Comparison of ENCODE assay signal across 8 mouse cellular contexts in the genomic region with DNA sequence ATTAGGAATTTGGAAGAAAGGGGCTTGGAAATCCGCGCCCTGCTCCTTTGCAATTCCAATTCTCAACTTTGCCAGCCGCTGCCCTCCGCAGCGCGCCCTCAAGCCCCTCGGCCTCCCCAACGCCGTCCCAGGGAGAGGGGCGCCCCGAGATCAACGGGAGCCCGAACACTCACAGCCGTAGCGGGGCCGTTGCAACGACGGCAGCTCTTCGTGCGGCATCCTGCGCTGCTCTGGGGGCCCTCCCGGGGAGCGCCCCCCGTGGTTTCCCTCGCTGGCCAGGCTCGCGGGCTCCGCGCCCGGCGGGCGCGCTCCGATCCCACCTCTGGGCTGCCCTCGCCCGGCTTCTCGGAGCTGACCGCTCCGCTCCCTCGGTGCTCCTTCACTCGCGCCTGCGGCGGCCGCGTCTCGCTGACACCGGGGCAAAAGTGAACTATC. TPM values are rescaled to one million over a fixed set of nuclear protein-coding genes. Genes with fewer than 3 reads are reported as not detected.
DNase-seq lines count a peak whose midpoint lies in the region; ATAC-seq and TF ChIP-seq lines count a peak whose summit lies in the region.

A gene (minus strand): TSS at position 432 of the 435 bp plus-strand sequence.

- no peaks in the 10 kb centered on the region for H3K27me3 ChIP-seq in cerebellum, adult 2 months (ENCODE audit: control insufficient read depth, insufficient read depth, low read length)
- no peaks in the 10 kb centered on the region for H3K27me3 ChIP-seq in lung, embryonic 16.5 days (ENCODE audit: control insufficient read depth, insufficient read depth, low read depth, low read length)
- no peaks in the 10 kb centered on the region for H3K27me3 ChIP-seq in forebrain, embryonic 15.5 days
- no peaks in the 10 kb centered on the region for H3K27me3 ChIP-seq in limb, embryonic 11.5 days (ENCODE audit: control insufficient read depth, insufficient read depth, low read length)
- H3K27me3 ChIP-seq in neural tube, embryonic 15.5 days (replicated peaks): peaks cover 4% of the 10 kb centered on the region

- no peaks in the 10 kb centered on the region for H3K36me3 ChIP-seq in lung, embryonic 16.5 days (ENCODE audit: control insufficient read depth, insufficient read depth, low read length)
- H3K36me3 ChIP-seq in forebrain, embryonic 15.5 days: no peaks in the 10 kb centered on the region
- no peaks in the 10 kb centered on the region for H3K36me3 ChIP-seq in limb, embryonic 11.5 days (ENCODE audit: control insufficient read depth, insufficient read depth, low read length)
- no peaks in the 10 kb centered on the region for H3K36me3 ChIP-seq in neural tube, embryonic 15.5 days

- H3K9ac ChIP-seq in lung, embryonic 16.5 days (ENCODE audit: low read length): peak within 1 kb of the TSS; percentile 77
- H3K9ac ChIP-seq in forebrain, embryonic 15.5 days (replicated peaks): peak within 1 kb of the TSS; percentile 81
- H3K9ac ChIP-seq in limb, embryonic 11.5 days (ENCODE audit: low read length): peak within 1 kb of the TSS; percentile 90
- H3K9ac ChIP-seq in neural tube, embryonic 15.5 days (replicated peaks): peak within 1 kb of the TSS; percentile 69

- H3K4me1 ChIP-seq in cerebellum, adult 2 months (ENCODE audit: control insufficient read depth, insufficient read depth, low read length): no peaks in the 10 kb centered on the region
- H3K4me1 ChIP-seq in lung, embryonic 16.5 days (replicated peaks; ENCODE audit: control insufficient read depth, insufficient read depth, low read length): peaks cover 16% of the 10 kb centered on the region
- peaks cover 23% of the 10 kb centered on the region for H3K4me1 ChIP-seq in forebrain, embryonic 15.5 days
- peaks cover 13% of the 10 kb centered on the region for H3K4me1 ChIP-seq in limb, embryonic 11.5 days (ENCODE audit: control insufficient read depth, insufficient read depth, low read length)
- H3K4me1 ChIP-seq in neural tube, embryonic 15.5 days: peaks cover 24% of the 10 kb centered on the region

- no peak for TF ChIP-seq CTCF in cerebellum, adult 2 months (IDR thresholded peaks at IDR 0.05; ENCODE audit: borderline replicate concordance, insufficient read depth, low read depth, low read length)

- ATAC-seq in lung, embryonic 16.5 days (ENCODE audit: low read depth): peak; percentile 75
- ATAC-seq in forebrain, embryonic 15.5 days (replicated peaks): peak; percentile 72
- peak; percentile 63 for ATAC-seq in limb, embryonic 11.5 days (ENCODE audit: insufficient number of reproducible peaks, low FRiP score, low TSS enrichment, low read depth)
- ATAC-seq in neural tube, embryonic 15.5 days (ENCODE audit: low FRiP score): peak; percentile 68

- H3K4me3 ChIP-seq in cerebellum, adult 2 months (replicated peaks; ENCODE audit: insufficient read depth, low read depth, low read length): peak within 1 kb of the TSS; percentile 60
- H3K4me3 ChIP-seq in lung, embryonic 16.5 days (ENCODE audit: low read length): peak within 1 kb of the TSS; percentile 68
- H3K4me3 ChIP-seq in forebrain, embryonic 15.5 days: peak within 1 kb of the TSS; percentile 73
- H3K4me3 ChIP-seq in limb, embryonic 11.5 days (ENCODE audit: low read depth, low read length): peak within 1 kb of the TSS; percentile 77
- peak within 1 kb of the TSS; percentile 74 for H3K4me3 ChIP-seq in neural tube, embryonic 15.5 days (replicated peaks)

- no peak within 1 kb of the TSS for H3K27ac ChIP-seq in cerebellum, adult 2 months (ENCODE audit: insufficient read depth, low read length)
- 0 out of 2 replicates have a peak within 1 kb of the TSS, but pooled peaks have one; percentile 39 for H3K27ac ChIP-seq in lung, embryonic 16.5 days (ENCODE audit: low read length)
- peak within 1 kb of the TSS; percentile 35 for H3K27ac ChIP-seq in forebrain, embryonic 15.5 days (replicated peaks)
- peak within 1 kb of the TSS; percentile 59; the same call in 1 of the 2 replicates for H3K27ac ChIP-seq in limb, embryonic 11.5 days (replicated peaks; ENCODE audit: low read depth, low read length)
- 0 out of 2 replicates have a peak within 1 kb of the TSS, but pooled peaks have one; percentile 28 for H3K27ac ChIP-seq in neural tube, embryonic 15.5 days (replicated peaks)

- peak within 1 kb of the TSS; percentile 99 for H3K4me2 ChIP-seq in lung, embryonic 16.5 days (ENCODE audit: low read depth, low read length)
- H3K4me2 ChIP-seq in forebrain, embryonic 15.5 days (replicated peaks): peak within 1 kb of the TSS; percentile 89
- peak within 1 kb of the TSS; percentile 96 for H3K4me2 ChIP-seq in limb, embryonic 11.5 days (ENCODE audit: low read depth, severe bottlenecking)
- peak within 1 kb of the TSS; percentile 99 for H3K4me2 ChIP-seq in neural tube, embryonic 15.5 days

- under 1% methylated on average over 41 of the region's 48 CpGs for WGBS in cerebellum, adult 2 months
- under 1% methylated on average over 46 of the region's 48 CpGs for WGBS in lung, embryonic 16.5 days
- WGBS in forebrain, embryonic 15.5 days: under 1% methylated on average over 44 of the region's 48 CpGs
- WGBS in limb, embryonic 11.5 days: under 1% methylated on average over 48 of the region's 48 CpGs
- WGBS in neural tube, embryonic 15.5 days: 0% methylated on average over 45 of the region's 48 CpGs

- TF ChIP-seq POLR2A in cerebellum, adult 2 months (IDR thresholded peaks at IDR 0.05; ENCODE audit: borderline replicate concordance, insufficient read depth, low read length): no peak

- no peak for DNase-seq in cerebellum, adult 2 months
- no peak for DNase-seq in cerebellum, adult 9-10 months
- no peak for DNase-seq in lung, postnatal 14 days
- no peak for DNase-seq in limb, embryonic 11.5 days (ENCODE audit: low spot score)
- DNase-seq in urinary bladder, postnatal 14 days (ENCODE audit: low spot score): no peak

- H3K9me3 ChIP-seq in lung, embryonic 16.5 days (ENCODE audit: control insufficient read depth, low read length): no peaks in the 10 kb centered on the region
- H3K9me3 ChIP-seq in forebrain, embryonic 15.5 days: no peaks in the 10 kb centered on the region
- no peaks in the 10 kb centered on the region for H3K9me3 ChIP-seq in limb, embryonic 11.5 days (ENCODE audit: control insufficient read depth, low read length)
- H3K9me3 ChIP-seq in neural tube, embryonic 15.5 days (replicated peaks): no peaks in the 10 kb centered on the region

RNA-seq across cellular contexts. Expression of the gene that starts here (rescaled TPM):
- polyA plus RNA-seq in cerebellum, adult 2 months (2012; rRNA removed): 1.3 TPM in 2 replicates
- polyA plus RNA-seq in lung, embryonic 16.5 days (2015; fragmentation: Nextera tagmentation; extraction: Ambion mirVana): 4.5 and 5.2 TPM in 2 replicates
- 5.2 and 5.3 TPM in 2 replicates for polyA plus RNA-seq in forebrain, embryonic 15.5 days (2015; fragmentation: Nextera tagmentation; extraction: Ambion mirVana)
- 15.0 and 15.3 TPM in 2 replicates for polyA plus RNA-seq in limb, embryonic 11.5 days (2014; fragmentation: Nextera tagmentation; extraction: Ambion mirVana)
- 1.9 and 6.0 TPM in 2 replicates for polyA plus RNA-seq in neural tube, embryonic 15.5 days (2015; fragmentation: Nextera tagmentation; extraction: Ambion mirVana)
